Mouse (Mus musculus) brain, adult 2 months (tissue): Measurements from ENCODE around the gene Avil.
A peak's percentile ranks its signal among the peaks of the same experiment; 100 is the strongest.
"Not testable (repeated sequence)": the region's sequence is repeated elsewhere in the genome, so short reads cannot be mapped to it uniquely, and the experiment has no call there.

Experiments
- DNase-seq: peaks from one replicate; pipeline ENCODE4 v3.0.0; 2011; ENCODE audit warnings: low read depth, low spot score

The Avil gene

GRCm38 (mm10) chr10:127059174-127059967, 58.9 kb downstream of the Avil start:
- DNase-seq: no peak

GRCm38 (mm10) chr10:127059968-127060916, 59.7 kb downstream of the Avil start, which contains the start of gene March9:
March9 (minus strand) TSS chr10:127060184.
- DNase-seq: peak; percentile 94

- DNase-seq: no peak
These were observed 60.6 kb downstream of the Avil start for GRCm38 (mm10) chr10:127061085-127061484.

- no peak for DNase-seq
These were observed 61.0 kb downstream of the Avil start for GRCm38 (mm10) chr10:127061513-127061912.

GRCm38 (mm10) chr10:127062101-127062500, 61.6 kb downstream of the Avil start:
- not testable (repeated sequence) for DNase-seq

GRCm38 (mm10) chr10:127062503-127062902, 62.0 kb downstream of the Avil start:
- DNase-seq: no peak

- DNase-seq: peak; percentile 100
These were observed 62.8 kb downstream of the Avil start, which contains the start of gene Cdk4 for GRCm38 (mm10) chr10:127063239-127063872. Cdk4 (plus strand) TSS chr10:127063534.

GRCm38 (mm10) chr10:127063913-127064870, 63.7 kb downstream of the Avil start:
- DNase-seq: no peak

- no peak for DNase-seq
These were observed 65.5 kb downstream of the Avil start for GRCm38 (mm10) chr10:127065981-127066380.

- no peak for DNase-seq
These were observed 66.1 kb downstream of the Avil start for GRCm38 (mm10) chr10:127066519-127067018.

GRCm38 (mm10) chr10:127068360-127069038, 68.0 kb downstream of the Avil start:
- no peak for DNase-seq

GRCm38 (mm10) chr10:127069281-127070189, 69.0 kb downstream of the Avil start:
- DNase-seq: no peak
